Mouse (Mus musculus) right cerebral cortex, postnatal 10 days (tissue): Measurements from ENCODE around the gene Tgfbr3.

Experiments
- DNase-seq, 2 experiments: peaks; one replicate each; pipeline ENCODE4 v3.0.0; 2021; ENCODE audit warnings: low spot score in 2 of 2

Gene Tgfbr3

DNA sequence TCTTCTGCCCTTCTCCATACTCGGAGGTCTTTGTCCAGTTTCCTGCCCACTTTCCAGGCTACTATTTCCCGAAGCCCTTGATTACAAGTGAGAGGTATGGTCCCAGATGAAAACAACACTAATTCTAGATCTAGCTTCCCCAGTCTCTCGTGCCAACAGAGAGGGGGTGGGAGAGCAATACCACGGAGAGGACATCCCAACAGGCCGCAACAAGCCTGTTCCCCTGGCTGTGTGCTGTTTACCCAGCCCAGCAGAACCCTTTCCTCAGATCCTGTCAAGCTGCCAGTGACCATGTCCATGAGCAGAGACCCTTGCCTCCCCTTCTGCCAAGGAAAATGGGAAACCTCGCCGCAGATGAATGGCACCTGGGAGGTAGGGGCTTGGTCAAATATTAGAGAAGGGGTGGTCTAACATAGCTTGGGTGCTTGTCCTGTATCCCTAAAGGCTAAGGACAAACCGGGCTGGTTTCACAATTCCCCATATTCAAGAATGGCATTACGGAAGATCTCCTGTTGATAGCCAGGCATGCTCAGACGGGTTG is 77.5 kb downstream of the Tgfbr3 start:
- DNase-seq: no peak

DNA sequence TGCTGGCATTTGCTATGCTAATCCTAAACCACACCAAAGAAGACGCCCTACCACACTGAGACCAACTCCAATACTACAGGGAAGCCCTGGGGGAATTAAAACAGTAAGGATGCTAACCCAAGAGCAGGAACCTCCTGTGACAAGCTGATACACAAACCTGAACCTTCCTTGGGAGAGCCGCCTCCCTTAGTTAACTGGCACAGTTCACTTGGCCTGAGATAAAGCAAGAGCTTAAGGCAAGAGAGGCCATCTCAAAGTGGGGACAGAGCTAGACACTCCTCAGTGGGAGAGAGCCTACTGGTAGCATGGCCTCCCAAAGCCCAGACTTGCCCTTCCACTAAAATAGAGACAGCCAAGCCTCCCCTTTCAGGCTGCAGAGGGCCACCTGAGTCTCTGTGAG is 79.4 kb downstream of the Tgfbr3 start:
- no peak for DNase-seq

DNA sequence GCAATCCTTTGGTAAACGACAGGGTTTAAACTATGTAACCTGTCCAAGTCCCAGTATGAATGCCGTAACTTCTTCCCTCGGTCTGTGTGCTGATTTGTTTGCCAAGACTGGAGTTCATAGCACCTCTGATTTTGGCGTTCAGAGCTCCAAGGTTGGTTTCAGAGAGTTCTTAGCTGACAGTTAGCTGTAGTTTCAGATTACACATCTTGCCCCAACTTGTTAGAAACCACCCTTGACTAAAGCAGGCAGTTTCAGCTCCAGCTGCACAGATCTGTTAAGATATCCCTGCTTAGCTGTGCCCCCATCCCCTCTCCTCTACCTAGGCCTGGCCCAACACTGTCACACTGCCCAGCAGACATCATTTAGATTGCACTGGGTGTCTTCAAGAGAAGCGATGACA is 81.5 kb downstream of the Tgfbr3 start:
- no peak for DNase-seq

DNA sequence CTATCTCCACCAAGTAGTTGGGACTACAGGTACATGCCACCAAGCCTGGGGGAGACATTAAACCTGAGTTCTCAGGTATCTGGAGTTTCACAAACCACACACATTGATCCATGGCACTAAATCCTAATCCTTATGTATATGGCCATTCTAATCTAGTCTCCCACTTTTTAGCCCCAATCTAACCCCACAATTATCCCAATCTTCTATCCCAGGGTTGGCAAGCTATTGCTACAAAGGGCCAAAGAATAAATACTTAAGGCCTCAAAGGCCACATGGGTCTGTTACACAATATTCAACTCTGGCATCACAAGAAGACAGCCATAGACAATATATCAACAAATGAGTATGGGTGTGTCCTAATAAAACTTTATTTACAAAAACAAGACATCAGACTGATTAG is 85.1 kb downstream of the Tgfbr3 start:
- DNase-seq: no peak

DNA sequence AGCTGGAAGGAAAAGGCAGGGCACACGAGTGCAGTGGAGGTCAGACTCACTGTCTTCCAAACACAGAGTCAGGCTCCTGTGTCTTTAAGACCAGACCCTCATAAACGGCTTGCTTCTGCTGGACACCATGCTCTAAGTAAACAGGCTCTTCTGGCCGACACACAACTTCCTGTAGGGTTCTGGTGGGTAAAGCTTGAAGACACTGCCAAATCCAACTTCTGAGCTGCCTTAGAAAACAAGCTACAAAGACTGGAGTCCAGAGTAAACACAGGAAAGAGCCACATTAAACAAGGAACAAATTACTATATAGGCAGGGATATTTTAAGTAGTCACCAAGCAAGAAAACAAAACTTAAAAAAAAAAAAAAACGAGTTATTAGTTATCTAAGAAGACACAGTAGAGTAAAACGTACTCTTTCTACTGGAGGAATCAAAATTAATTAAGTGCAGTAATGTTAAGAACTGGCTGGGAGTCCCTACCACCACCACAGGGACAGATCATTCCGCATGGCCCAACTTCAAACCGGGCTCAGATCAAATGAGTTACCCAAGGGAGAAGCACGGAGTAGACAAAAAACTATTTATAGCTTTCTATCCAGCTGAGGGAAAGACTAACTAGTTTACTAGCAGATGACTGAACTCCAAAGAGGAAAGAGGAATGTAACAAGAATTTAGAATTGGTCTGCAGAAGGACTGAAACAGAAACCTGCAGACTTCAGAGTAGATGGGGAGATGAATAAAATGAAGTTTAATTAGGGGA is 86.4 kb downstream of the Tgfbr3 start:
- no peak for DNase-seq

DNA sequence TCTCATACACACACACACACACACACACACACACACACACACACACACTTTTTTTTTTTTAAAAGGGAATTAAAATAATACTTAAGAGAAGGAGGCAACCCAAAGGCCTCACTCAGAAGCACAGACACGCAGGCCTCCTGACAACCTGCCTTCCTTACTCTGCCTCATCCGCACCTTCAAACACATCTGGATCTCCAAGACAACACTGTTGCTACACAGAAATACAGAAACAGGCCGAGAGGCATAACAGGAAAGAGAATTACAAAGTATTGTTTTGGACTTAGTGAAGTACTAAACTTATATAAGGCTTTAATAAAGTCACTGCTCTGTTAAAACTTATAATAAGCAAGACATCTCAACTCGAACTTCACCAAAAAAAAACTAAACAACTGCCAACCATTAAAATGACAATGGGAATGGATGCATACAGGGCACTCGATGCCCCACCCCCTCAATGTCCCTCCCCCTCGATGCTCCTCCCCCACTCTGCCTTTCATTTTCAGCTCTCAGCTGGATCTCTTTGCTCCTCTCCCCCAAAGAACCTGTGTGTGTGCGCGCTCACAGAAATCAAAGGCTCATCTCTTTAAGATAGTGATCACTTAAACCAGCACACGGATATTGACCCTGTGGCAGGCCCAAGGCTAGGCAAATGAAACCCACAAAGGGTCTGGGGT is 87.8 kb downstream of the Tgfbr3 start:
- no peak for DNase-seq

DNA sequence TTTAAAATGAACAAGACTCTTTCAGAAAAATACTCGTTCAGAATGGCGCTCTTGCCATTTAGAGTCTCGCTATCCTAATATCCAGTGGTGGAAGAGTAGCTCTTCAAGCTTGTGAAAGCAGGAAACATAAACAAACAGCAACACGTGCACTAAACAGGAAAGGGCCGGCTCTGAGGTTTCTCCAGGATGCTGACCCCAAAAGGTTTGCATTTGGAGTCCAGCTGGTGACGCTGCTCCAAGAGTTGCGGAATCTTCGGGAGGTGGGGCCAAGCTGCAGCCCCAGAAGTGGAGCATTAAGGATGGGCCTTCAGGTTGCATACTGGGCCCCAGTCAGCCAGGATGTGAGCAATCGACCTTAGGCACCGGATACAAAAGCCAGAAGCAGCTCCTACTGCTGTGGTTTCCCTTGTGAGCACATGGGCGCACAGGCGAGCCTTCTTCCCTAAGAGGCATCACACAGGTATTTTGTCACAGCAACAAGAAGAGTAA is 88.5 kb downstream of the Tgfbr3 start:
- no peak for DNase-seq

DNA sequence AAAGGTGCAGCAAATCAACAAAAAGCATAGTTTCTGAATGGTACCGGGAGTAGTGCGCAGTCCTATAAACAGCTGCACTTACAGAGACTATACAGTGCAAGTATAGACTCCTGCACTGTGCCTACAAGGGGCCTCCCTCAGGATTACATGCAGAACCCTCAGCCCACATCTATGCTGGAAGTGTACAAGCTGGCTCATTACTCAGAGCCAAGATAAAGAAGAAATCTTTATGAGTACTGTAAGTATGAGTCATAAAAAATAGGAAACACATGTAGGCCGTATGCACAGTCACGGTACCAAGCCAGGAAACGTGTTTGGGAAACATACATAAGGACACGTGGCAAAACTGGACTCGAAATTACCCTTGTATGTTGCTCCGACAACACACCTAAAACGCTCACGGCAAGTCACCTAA is 89.2 kb downstream of the Tgfbr3 start:
- DNase-seq: peak in 1 of 2 experiments; percentile 29

DNA sequence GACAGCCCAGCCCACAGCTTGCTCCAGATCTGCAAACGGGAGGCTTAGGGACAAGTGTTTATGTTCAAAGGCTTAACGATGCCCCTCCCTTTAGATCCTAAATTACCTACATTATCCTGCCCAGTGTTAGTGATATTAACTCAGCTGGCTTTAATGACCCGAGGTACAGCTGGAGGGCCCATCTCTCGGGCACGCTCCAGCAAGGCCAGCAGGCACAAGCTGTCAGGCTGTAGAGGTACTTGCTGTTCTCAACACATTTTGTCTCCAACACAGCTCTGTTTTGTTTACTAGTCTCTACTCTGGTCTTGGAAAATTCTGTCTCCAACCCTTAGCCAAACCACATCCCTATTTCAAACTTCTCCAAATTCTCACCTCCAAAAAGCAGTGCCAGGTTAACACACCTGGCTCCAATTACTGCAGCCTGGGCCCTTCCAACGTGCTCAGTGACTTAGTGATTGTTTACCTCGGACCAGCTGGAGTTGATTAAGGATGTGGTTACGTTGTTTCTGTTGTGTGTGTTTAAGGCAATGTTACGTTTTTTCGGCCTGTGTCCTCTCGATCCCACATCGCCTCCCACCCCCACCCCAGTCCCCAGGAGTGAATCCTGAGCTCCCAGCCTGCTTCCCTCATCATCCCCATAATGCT is 93.6 kb downstream of the Tgfbr3 start:
- no peak for DNase-seq

DNA sequence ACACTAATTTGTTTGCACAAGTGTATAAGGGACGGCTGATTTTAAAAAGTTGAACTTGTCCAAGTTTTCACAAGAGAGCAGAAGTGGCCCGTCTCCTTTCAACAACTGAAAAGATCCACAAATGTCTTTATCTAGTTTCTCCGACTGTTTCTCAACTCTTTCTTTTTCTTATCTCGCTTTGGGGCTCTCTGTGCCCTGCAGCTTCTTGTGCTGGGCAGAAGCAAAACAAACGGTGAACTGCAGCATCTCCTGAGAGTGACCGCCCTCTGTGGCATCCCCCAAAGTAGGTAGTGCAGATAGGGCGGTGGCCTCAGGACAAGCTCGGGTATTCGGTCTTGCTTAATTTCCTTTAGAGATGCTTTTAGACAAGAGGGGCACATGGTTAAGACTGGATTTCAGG is 96.3 kb downstream of the Tgfbr3 start:
- no peak for DNase-seq

DNA sequence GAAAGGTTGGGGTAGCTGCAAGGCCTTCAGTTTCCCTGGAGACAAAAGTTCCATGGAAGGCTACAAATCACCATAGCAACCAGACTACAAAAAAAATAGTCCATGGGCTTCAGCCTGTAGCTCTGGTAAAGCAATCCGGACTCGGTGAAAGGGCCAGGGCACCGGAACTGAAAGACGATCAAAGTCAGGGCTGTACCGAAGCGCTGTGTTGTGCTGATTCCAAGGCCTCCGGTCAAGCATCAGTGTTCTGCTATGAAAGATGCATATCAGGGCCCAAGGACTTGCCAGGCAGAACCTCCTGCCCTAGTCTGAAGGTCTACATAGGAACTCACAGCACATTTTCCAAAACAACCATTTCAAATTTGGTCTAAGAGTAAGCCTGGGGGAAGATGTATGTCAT is 97.1 kb downstream of the Tgfbr3 start:
- no peak for DNase-seq

DNA sequence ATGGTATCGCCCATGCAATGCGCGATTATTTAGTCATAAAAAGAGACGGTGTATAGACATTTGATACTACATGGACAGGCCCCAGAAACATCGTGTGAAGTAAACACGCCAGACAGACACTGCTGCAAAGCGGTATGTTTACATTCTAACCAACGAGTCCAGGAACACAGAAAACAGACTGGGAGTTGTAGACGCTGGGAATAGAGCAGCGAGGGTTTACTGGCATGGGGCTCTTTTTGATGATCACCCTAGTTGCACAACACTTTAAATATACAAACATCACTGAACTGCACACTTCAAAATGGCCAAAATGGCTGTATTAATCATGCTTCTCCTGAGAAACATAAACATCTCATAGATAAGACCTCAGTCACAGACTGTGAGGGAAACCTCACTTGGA is 100.9 kb downstream of the Tgfbr3 start:
- no peak for DNase-seq

DNA sequence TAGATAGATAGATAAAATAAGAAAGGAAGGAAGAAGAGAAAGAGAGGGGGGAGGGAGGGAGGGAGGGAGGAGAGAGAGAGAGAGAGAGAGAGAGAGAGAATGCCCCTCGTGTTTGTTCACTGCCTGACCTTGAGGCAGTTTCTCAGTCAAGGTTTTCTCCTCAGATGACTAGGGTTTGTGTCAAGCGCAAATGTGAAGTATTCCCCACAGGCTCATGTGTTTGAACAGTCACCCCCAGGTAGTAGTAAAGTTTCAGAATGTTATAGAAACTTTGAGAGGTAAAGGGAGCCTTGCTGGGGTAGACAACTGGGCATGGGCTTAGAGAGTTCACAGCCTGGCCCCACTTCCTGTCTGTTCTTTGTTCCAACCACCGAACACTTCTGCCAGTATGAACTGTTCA is 103.2 kb downstream of the Tgfbr3 start:
- no peak for DNase-seq

DNA sequence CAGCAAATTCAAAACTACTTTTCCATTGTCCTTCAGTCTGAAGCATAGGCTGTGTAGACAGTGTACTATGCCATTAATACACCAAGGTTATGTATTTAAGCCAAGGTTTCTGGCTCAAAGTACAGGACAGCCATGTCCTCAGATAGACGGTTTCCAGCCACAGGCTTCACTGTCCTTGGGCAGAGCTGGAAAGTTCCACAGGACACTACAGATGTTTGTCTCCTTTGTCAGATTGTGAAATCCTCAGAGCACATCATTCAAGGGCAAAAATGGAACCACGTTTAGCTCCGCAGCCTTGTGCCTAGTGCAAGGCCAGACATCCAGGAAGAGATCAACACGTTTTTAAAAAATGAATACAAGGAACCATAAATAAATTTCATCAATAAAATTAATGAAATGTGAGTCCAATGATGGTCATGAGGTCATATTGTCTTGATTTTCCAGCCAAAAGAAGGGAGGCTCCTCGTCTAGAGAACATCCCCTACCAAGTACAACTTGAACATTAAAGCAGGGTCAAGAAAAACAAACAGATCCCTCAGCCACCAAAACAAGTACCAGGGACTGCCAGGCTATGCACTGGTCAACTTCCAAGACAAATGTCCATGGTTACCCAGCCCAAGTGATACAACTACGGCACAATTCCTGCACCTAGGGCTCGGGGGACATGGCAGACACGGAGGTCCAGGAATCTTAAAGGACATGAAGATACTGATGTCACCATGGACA is 105.1 kb downstream of the Tgfbr3 start:
- DNase-seq: no peak

DNA sequence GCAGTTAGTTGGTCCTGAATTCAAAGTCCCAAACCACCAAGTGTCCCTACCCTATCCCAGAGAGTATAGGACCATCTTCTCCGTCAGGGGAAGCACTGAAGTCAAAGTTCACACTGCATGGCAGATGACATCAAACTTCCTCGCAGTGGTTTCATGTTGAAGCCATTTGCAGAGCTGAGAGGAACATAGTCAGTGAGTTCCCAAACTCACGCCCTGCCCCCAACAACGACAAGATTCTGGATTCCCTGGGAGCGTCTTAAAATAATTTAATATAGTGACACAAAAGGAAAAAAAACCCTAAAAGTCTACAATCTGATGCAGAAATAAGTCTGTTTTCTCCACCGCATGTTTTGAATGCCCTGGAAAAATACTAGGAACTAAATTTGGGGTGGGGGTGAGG is 105.9 kb downstream of the Tgfbr3 start:
- DNase-seq: no peak

DNA sequence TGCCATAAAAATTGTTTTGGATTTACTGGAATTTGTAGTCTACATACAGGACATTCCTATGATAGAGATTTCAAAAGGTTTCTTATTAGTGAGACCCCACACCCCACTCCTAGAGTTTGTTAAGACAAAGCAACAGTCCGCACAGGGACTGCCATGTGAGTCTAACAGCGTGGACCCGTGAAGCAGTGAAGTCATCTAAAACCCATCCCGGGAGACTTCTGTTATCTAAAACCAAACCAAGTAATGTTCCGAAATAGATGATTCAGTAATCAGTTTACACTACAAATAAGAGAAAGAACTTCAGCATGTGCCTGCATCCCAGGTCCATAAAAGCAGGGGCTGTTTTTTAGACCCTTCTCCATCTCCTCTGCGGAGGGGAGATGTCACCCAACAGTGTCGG is 106.7 kb downstream of the Tgfbr3 start:
- DNase-seq: no peak

DNA sequence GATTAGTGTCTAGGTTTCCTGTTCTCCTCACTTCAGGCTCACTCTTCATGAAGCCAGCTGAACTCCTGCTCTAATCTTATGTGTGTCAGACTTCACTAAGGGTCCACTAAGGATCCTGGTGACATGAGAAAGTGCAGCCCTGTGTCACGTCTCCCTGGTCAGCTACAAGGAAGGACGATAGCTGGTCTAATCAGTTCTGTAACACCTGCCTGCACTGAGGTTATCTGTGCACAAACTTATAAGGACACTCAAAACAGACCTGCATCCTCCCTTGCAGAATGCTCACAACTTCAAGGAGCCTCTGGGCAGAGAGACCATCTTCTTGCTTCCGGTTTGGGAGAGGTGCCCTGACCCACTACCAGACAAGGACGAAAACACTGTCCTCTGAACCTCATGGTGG is 107.6 kb downstream of the Tgfbr3 start:
- no peak for DNase-seq

DNA sequence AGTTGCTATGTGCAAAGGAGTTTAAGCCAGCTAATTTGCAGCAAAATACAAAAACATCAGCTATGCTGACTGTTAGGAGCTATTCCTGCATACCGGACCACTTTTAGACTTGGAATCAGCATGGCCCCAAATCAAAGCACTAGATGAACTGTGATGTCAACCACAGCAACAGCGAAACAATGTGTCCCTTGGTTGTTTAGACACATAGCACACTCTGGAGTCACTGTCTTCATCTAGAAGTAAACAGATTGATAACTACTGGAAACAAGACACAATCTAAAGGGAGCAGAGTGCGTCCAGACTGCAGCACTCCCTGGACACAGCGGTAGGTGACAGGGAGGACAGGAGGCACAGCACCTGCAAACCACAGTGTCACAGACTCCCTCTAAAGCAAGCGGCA is 110.2 kb downstream of the Tgfbr3 start:
- DNase-seq: no peak

DNA sequence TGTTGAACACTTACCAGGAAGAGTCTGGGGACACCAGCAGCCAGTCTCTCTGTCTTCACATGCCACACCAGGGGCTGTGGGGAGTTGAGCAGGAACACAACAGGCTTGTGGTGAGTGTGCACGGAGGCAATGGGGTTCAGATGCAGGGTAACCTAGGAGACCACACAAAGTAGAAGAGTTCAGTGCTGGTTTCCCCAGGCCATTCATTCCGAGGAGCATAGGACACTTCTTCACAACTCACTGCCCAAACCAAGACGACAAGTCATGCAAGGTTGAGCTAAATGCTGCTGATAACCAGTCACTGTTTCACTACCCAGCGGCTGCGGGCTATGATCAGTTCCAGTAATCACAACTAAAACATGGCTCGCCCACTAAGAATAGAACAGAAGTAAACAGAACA is 111.6 kb downstream of the Tgfbr3 start:
- DNase-seq: no peak

DNA sequence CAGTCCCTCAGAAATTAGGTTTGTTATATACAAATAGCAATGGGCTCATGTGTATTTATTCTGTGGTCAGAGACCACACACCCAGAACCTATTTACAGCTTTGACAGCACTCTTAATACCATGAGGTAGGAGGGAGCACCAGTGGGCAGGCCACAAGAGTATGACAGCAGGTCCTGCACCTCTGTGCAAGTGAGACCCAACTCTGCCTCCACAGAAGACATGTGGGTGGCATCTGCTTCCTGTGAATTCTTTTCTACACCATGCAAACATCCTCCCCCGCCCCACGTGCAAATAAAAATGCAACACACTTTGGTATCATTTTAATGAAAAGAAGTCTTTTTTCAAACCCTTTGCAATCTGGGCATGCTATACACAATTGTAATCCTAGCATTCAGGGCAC is 112.2 kb downstream of the Tgfbr3 start:
- no peak for DNase-seq

DNA sequence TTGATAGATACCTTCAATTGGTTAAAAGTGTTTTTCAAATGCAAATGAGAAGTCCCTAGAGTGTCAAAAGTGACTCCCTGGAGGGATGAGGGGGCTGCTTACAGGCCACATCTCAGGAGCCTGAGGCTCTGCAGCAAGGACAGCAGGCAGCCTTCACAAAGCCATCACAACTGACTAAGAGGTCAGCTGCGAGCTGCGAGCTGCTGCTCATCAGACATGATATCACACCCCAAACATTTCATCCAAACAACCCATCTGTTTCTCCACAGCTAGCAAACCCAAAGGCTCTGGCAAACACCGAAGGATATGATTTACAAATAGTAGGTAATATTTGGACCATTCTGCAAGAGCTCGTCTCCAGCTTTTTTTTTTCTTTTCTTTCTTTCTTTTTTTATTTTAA is 112.6 kb downstream of the Tgfbr3 start:
- DNase-seq: no peak

DNA sequence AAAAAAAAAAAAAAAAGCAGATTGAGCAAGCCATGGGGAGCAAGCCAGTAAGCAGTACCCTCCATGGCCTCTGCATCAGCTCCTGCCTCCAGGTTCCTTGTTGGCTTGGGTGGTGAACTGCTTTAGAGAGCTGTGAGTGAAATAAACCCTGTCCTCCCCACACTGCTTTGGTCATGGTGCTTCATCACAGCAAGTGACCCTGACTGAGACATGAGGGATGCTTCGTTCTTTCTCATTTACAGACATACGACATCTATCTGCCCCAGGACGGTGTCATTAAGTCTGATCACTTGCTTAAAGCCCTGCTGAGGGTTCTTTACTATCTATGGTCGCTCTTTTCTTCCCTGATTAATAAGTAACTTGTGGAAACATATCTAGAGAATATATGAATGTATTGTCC is 113.2 kb downstream of the Tgfbr3 start:
- no peak for DNase-seq
